10 mouse cellular contexts compared by ENCODE assay signal in genomic region chr12:83972117-83972516, GRCm38 (mm10). TPM values are rescaled to one million over a fixed set of nuclear protein-coding genes. Genes with fewer than 3 reads are reported as not detected.
DNase-seq lines count a peak whose midpoint lies in the region; ATAC-seq and TF ChIP-seq lines count a peak whose summit lies in the region.
"Had no signal": no experiment of that assay in that cellular context is flagged by ENCODE, and none has a peak within 500 bp of the region (broad histone marks: within the 10 kb centered on the region; RNA-seq: fewer than 3 reads in every experiment).

No protein-coding gene starts in this region.

- H3K9me3 ChIP-seq in forebrain, embryonic 12.5 days, result peaks cover 3% of the 10 kb centered on the region; the same call in 1 of the 2 replicates

- intact Hi-C loops in left cerebral cortex, adult 2 months (cut with DNase I), result loop anchor here (1.0 to 10.0 kb wide), 3 partner anchors 59 to 303 kb away; no protein-coding TSS in a partner anchor
- intact Hi-C loops in left cerebral cortex, postnatal 10 days (cut with DNase I), result no loop called here

- peak; percentile 80 for TF ChIP-seq CTCF in left cerebral cortex, adult 2 months (IDR thresholded peaks at IDR 0.05)
- TF ChIP-seq CTCF in kidney, adult 2 months (conservative IDR thresholded peaks at IDR 0.05; ENCODE audit: insufficient read depth, insufficient read length, low read depth, low read length), result peak; percentile 70
- peak; percentile 46 for TF ChIP-seq CTCF in lung, adult 2 months (IDR thresholded peaks at IDR 0.05; ENCODE audit: insufficient read depth, low read length)

- H3K4me1 ChIP-seq in kidney, adult 2 months (ENCODE audit: control insufficient read depth, insufficient read depth, low read length), result no peaks in the 10 kb centered on the region
- H3K4me1 ChIP-seq in lung, adult 2 months (ENCODE audit: control insufficient read depth, insufficient read depth, low read length), result no peaks in the 10 kb centered on the region
- H3K4me1 ChIP-seq in forebrain, embryonic 12.5 days, result no peaks in the 10 kb centered on the region
- H3K4me1 ChIP-seq: midbrain, embryonic 12.5 days had no signal

- no peaks in the 10 kb centered on the region for H3K36me3 ChIP-seq in kidney, adult 2 months (ENCODE audit: control insufficient read depth, insufficient read depth, low read length)
- no peaks in the 10 kb centered on the region for H3K36me3 ChIP-seq in forebrain, embryonic 12.5 days (replicated peaks)
- H3K36me3 ChIP-seq: midbrain, embryonic 12.5 days had no signal

- no peak overlapping the region for H3K4me2 ChIP-seq in forebrain, embryonic 12.5 days
- H3K4me2 ChIP-seq: midbrain, embryonic 12.5 days had no signal

- no peak overlapping the region for H3K9ac ChIP-seq in forebrain, embryonic 12.5 days
- H3K9ac ChIP-seq: midbrain, embryonic 12.5 days had no signal

- DNase-seq in left cerebral cortex, adult 2 months (ENCODE audit: extremely low spot score in 1 of 2, low spot score in 2 of 2), result peak; percentile 31 to 32
- no peak for DNase-seq in left cerebral cortex, postnatal 10 days (ENCODE audit: extremely low spot score in 1 of 2, low spot score in 2 of 2)
- DNase-seq in ES-CJ7 (ENCODE audit: low read depth, low spot score), result peak; percentile 67
- DNase-seq in embryo, embryonic 10 days (ENCODE audit: low spot score), result peak; percentile 56
- peak; percentile 86 for DNase-seq in kidney, adult 2 months
- DNase-seq in lung, adult 2 months, result peak; percentile 36
- DNase-seq in thymus, postnatal 4 days, result peak; percentile 39

- H3K27ac ChIP-seq in left cerebral cortex, adult 2 months, result no peak overlapping the region
- H3K27ac ChIP-seq in kidney, adult 2 months (ENCODE audit: insufficient read depth, low read depth, low read length), result no peak overlapping the region
- H3K27ac ChIP-seq in forebrain, embryonic 12.5 days, result no peak overlapping the region
- H3K27ac ChIP-seq: midbrain, embryonic 12.5 days had no signal

- no peaks in the 10 kb centered on the region for H3K27me3 ChIP-seq in kidney, adult 2 months (replicated peaks; ENCODE audit: control insufficient read depth, insufficient read depth, low read length)
- H3K27me3 ChIP-seq in forebrain, embryonic 12.5 days, result no peaks in the 10 kb centered on the region
- H3K27me3 ChIP-seq: midbrain, embryonic 12.5 days had no signal

- no peak for TF ChIP-seq POLR2A in kidney, adult 2 months (IDR thresholded peaks at IDR 0.05; ENCODE audit: low read depth, low read length)
- no peak for TF ChIP-seq POLR2A in lung, adult 2 months (IDR thresholded peaks at IDR 0.05; ENCODE audit: borderline replicate concordance, extremely low read depth, low read depth, low read length)

- no peak for ATAC-seq in forebrain, embryonic 12.5 days (ENCODE audit: low FRiP score)

- no peak overlapping the region for H3K4me3 ChIP-seq in left cerebral cortex, adult 2 months
- H3K4me3 ChIP-seq in kidney, adult 2 months (ENCODE audit: insufficient read depth, low read depth, low read length), result no peak overlapping the region
- H3K4me3 ChIP-seq in lung, adult 2 months (replicated peaks; ENCODE audit: extremely low read depth, low read depth, low read length), result no peak overlapping the region
- H3K4me3 ChIP-seq in forebrain, embryonic 12.5 days (replicated peaks), result no peak overlapping the region
- H3K4me3 ChIP-seq: erythroblast, embryonic 14.5 days; midbrain, embryonic 12.5 days had no signal

- 51% methylated on average over 2 of the region's 2 CpGs for WGBS in kidney, adult 2 months
- WGBS in lung, adult 2 months, result 40% methylated on average over 2 of the region's 2 CpGs
- WGBS in forebrain, embryonic 12.5 days, result 87% methylated on average over 2 of the region's 2 CpGs

RNA-seq across cellular contexts. Expression of gene Heatr4, which starts 12.5 kb away (rescaled TPM):
- total RNA-seq in left cerebral cortex, adult 2 months (2021), result not detected
- total RNA-seq in left cerebral cortex, postnatal 10 days (2021), result not detected
- 0.04 TPM in 1 of 2 replicates, not detected in the other for polyA plus RNA-seq in kidney, adult 2 months (2012; rRNA removed)
- polyA plus RNA-seq in lung, adult 2 months (2012; rRNA removed), result 0.05 TPM in 1 of 2 replicates, not detected in the other
- polyA plus RNA-seq in forebrain, embryonic 12.5 days (2016; fragmentation: Nextera tagmentation; extraction: Ambion mirVana), result not detected in 2 replicates
- polyA plus RNA-seq: erythroblast, embryonic 14.5 days; midbrain, embryonic 12.5 days had no signal

RNA-seq across cellular contexts. Expression of gene Acot2, which starts 15.5 kb away (rescaled TPM):
- 10 to 100 TPM in 1 of 2 experiments, 1 to 10 TPM in 1; 9.5 to 10.4 TPM for total RNA-seq in left cerebral cortex, adult 2 months (2021)
- 1 to 10 TPM; 7.6 to 7.7 TPM for total RNA-seq in left cerebral cortex, postnatal 10 days (2021)
- polyA plus RNA-seq in kidney, adult 2 months (2012; rRNA removed), result 32.8 and 32.9 TPM in 2 replicates
- 18.4 and 20.3 TPM in 2 replicates for polyA plus RNA-seq in lung, adult 2 months (2012; rRNA removed)
- 10.3 and 11.7 TPM in 2 replicates for polyA plus RNA-seq in forebrain, embryonic 12.5 days (2016; fragmentation: Nextera tagmentation; extraction: Ambion mirVana)

RNA-seq across cellular contexts. Expression of gene Riox1, which starts 21.7 kb away (rescaled TPM):
- total RNA-seq in left cerebral cortex, adult 2 months (2021), result 10 to 100 TPM; 18.5 to 18.8 TPM
- 10 to 100 TPM; 16.6 to 17.1 TPM for total RNA-seq in left cerebral cortex, postnatal 10 days (2021)
- 5.7 and 7.4 TPM in 2 replicates for polyA plus RNA-seq in kidney, adult 2 months (2012; rRNA removed)
- polyA plus RNA-seq in lung, adult 2 months (2012; rRNA removed), result 19.1 and 29.8 TPM in 2 replicates
- 16.9 and 18.5 TPM in 2 replicates for polyA plus RNA-seq in forebrain, embryonic 12.5 days (2016; fragmentation: Nextera tagmentation; extraction: Ambion mirVana)

RNA-seq across cellular contexts. Expression of gene Acot1, which starts 37.2 kb away (rescaled TPM):
- total RNA-seq in left cerebral cortex, adult 2 months (2021), result 10 to 100 TPM; 12.8 to 13.3 TPM
- total RNA-seq in left cerebral cortex, postnatal 10 days (2021), result 10 to 100 TPM; 18.6 to 20.2 TPM
- 67.8 and 73.1 TPM in 2 replicates for polyA plus RNA-seq in kidney, adult 2 months (2012; rRNA removed)
- 28.8 and 29.2 TPM in 2 replicates for polyA plus RNA-seq in lung, adult 2 months (2012; rRNA removed)
- polyA plus RNA-seq in forebrain, embryonic 12.5 days (2016; fragmentation: Nextera tagmentation; extraction: Ambion mirVana), result 41.0 and 45.4 TPM in 2 replicates

RNA-seq across cellular contexts. Expression of gene Numb, which starts 50.4 kb away (rescaled TPM):
- 10 to 100 TPM; 70.0 to 81.1 TPM for total RNA-seq in left cerebral cortex, adult 2 months (2021)
- total RNA-seq in left cerebral cortex, postnatal 10 days (2021), result 10 to 100 TPM; 30.6 to 32.3 TPM
- 63.7 and 76.5 TPM in 2 replicates for polyA plus RNA-seq in kidney, adult 2 months (2012; rRNA removed)
- polyA plus RNA-seq in lung, adult 2 months (2012; rRNA removed), result 155 and 165 TPM in 2 replicates
- 33.2 and 33.4 TPM in 2 replicates for polyA plus RNA-seq in forebrain, embryonic 12.5 days (2016; fragmentation: Nextera tagmentation; extraction: Ambion mirVana)

Comparison
In these comparisons a context has a peak if more than half of its experiments do, and no peak if none do; other contexts are left out.
1. DNase-seq: peak in left cerebral cortex, adult 2 months (2 of 2), ES-CJ7 (single experiment), embryo, embryonic 10 days (single experiment), kidney, adult 2 months (single experiment), lung, adult 2 months (single experiment) and thymus, postnatal 4 days (single experiment); none in left cerebral cortex, postnatal 10 days (0 of 2).
2. Peak in every context shown above with its lines, with median percentiles within 50 percentile points of each other: CTCF ChIP-seq.